Mouse (Mus musculus) layer of hippocampus, adult 2 months (tissue): ENCODE measurements around the gene Nfxl1. TPM values are rescaled to one million over a fixed set of nuclear protein-coding genes. Genes with fewer than 3 reads are reported as not detected.

Experiments used
- DNase-seq, 2 experiments: peaks; one replicate each; pipeline ENCODE4 v3.0.0; 2022; ENCODE audit warnings: low spot score in 2 of 2
- H3K27ac ChIP-seq: fragments of 200-600 bp; 2 replicates; pipeline ENCODE4 v1.8.1; 2022
- H3K4me3 ChIP-seq: fragments of 200-600 bp; 2 replicates; pipeline ENCODE4 v1.8.1; 2022; ENCODE audit warnings: mild to moderate bottlenecking
- CTCF ChIP-seq: fragments of 200-600 bp; conservative IDR thresholded peaks from 2 replicates; pipeline ENCODE4 v1.8.1; 2022; ENCODE audit warnings: antibody characterized with exemption, mild to moderate bottlenecking, moderate library complexity
- total RNA-seq, 2 experiments: library from RNA; stranded (reverse); gene quantifications; 2 replicates each; pipeline ENCODE4 v1.2.3; 2021

Nfxl1 gene
- total RNA-seq, 2 experiments from 2014 or later: 12.8 to 20.6 TPM

DNA sequence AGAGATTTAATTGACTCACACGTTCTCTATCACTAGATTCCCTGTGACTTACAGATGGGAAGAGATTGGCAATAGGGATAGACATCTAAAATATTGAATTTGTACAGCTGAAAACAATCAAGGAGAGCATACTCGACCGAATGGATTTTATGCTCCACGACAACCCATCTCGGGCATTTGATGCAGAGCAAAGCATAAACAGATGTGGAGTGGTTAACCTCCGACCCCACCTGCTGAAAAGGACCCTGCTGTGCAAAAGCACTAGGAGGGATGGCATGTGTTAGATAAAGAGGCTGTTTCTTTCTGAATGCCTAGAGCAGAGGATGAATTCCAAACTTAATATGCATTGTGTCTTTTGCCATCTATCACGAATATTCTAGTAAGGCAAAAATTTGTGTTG is 79.0 kb downstream of the Nfxl1 start:
- TF ChIP-seq CTCF: no peak
- Histone ChIP-seq H3K4me3 (no peak overlapping the region), H3K27ac (no peak overlapping the region)
- no peak for DNase-seq

DNA sequence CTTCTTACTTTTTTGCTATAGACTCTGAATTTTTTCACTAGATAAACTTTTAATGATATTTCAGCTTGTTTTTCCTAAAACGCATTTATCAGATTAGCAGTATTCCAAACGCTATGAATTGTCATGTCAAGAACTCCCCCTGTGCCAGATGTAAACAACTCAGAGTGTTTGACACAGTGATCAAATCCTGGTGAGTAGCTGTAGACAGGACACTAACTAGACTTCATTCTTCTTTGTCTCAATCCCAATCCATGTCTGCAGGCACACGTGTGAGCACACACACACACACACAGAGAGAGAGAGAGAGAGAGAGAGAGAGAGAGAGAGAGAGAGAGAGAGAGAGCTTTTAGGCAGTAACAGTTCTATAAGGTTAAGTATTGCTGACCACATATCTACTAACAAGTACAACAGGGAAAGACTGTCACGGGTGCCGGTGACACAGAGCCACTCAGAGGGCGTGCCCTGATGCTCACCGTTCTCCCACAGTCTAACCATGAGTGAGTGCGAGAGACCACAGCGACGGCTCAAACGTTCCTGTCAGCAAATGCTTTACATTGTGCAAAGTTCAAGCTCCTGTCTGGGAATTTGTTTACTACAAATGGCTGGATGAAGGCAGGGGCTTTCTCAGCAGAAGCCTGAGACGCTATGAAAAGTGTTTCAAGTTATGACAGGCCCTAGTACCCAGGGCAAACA is 87.0 kb downstream of the Nfxl1 start:
- TF ChIP-seq CTCF: no peak
- H3K4me3 ChIP-seq: no peak overlapping the region
- no peak overlapping the region for H3K27ac ChIP-seq
- DNase-seq: no peak

DNA sequence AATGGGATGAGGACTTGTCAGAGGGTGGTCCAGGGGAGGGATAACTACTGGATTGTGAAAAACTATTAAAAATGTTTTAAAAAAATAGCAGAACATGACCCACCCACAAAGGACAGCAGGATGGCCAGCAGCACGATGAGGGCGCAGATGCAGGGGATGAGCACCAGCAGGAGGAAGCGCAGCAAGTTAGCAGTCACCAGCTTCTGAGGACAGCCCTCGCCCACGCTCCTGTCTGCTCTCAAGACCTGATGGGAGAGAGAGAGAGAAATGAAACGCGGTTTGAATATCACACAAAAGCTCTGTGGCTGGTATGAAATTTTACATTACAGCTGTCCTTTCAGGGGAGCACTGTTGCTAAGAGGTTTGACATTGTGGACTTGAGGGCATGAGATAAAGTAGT is 87.7 kb downstream of the Nfxl1 start:
- Histone ChIP-seq H3K27ac (no peak overlapping the region), H3K4me3 (no peak overlapping the region)
- DNase-seq: peak; percentile 35 to 67
- no peak for TF ChIP-seq CTCF

DNA sequence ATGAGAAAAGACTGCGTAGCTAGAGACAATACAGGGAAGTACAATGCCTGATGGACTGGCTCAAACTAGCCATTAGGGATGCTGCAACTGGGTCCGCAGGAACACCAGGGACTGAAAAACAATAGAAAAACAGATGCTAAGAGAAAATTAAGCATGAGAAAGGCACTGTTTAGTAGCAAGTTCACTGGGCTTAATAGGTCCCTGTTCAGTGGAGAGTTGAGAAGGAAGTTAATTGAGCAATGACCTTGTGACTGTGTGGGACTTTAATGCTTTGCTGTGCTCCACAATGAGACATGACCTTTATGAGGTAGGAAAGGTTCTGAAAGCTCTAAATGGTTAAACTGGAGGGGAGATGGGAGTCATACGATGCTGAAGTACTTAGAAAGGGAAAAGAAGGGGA is 94.6 kb downstream of the Nfxl1 start:
- no peak for DNase-seq
- TF ChIP-seq CTCF: no peak

More for the DNA sequence above, 94.6 kb downstream of the Nfxl1 start:
- Histone ChIP-seq H3K27ac (no peak overlapping the region), H3K4me3 (no peak overlapping the region)

Other genes starting within 250 kb of the Nfxl1 start
- under 1 TPM; 0.15 to 0.28 TPM for gene Corin, start 55.2 kb downstream of the Nfxl1 start, total RNA-seq
- gene Zar1, start 21.6 kb upstream of the Nfxl1 start, total RNA-seq: under 1 TPM in 1 of 2 experiments, not detected in 1; 0.38 TPM
- under 1 TPM in 1 of 2 experiments, not detected in 1; 0.42 TPM for gene Gm5868, start 27.9 kb upstream of the Nfxl1 start, total RNA-seq
- not detected for gene Cnga1, start 84.6 kb upstream of the Nfxl1 start, total RNA-seq
- not detected for gene Nipal1, start 88.1 kb upstream of the Nfxl1 start, total RNA-seq
- not detected for gene Txk, start 193.1 kb upstream of the Nfxl1 start, total RNA-seq